Mouse (Mus musculus) bone marrow macrophage, adult 2 months (primary cell): ENCODE data around the gene Lpin3.

Source experiments
- CTCF ChIP-seq: IDR thresholded peaks from 2 replicates; pipeline ENCODE4 v1.5.1; 2012; ENCODE audit warnings: low read depth, mild to moderate bottlenecking, low read length, moderate library complexity
- POLR2A ChIP-seq: IDR thresholded peaks from 2 replicates; pipeline ENCODE4 v1.6.1; 2012; ENCODE audit warnings: mild to moderate bottlenecking, low read depth, low read length, borderline replicate concordance

DNA sequence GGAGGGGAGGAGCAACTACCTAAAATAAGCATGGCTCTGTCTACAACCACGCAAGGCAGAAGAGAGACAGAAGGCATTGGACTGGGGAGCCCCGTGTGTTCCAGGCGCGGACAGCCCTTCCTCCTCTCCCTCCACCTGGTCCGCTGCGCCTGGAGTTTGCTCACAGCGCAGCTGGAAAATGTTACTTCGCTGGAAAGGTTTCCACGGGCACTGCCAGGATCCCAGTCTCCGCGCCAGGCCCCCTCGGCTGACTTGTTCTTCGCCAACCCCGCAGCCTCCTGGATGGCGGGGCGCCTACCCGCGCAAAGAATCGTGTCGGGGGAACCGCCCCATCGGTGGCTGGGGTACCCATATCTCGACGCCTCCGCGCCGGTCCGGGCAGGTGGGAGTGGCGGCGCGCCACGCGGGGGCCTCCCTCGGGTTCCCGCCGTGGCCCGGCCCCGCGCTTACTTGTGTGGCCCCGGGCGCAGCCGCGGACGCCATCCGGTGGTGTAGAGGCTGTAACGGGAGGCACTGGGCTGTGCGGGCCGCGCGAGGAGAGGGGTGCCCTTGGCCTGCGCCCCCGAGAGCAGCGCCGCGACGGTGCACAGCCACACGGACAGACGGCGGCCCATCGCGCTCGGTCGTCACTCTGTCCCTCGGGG, 31.2 kb downstream of the Lpin3 start:
- TF ChIP-seq POLR2A (no peak), CTCF (no peak)
